Comparison of ENCODE assay signal across 7 mouse cellular contexts in the genomic region with DNA sequence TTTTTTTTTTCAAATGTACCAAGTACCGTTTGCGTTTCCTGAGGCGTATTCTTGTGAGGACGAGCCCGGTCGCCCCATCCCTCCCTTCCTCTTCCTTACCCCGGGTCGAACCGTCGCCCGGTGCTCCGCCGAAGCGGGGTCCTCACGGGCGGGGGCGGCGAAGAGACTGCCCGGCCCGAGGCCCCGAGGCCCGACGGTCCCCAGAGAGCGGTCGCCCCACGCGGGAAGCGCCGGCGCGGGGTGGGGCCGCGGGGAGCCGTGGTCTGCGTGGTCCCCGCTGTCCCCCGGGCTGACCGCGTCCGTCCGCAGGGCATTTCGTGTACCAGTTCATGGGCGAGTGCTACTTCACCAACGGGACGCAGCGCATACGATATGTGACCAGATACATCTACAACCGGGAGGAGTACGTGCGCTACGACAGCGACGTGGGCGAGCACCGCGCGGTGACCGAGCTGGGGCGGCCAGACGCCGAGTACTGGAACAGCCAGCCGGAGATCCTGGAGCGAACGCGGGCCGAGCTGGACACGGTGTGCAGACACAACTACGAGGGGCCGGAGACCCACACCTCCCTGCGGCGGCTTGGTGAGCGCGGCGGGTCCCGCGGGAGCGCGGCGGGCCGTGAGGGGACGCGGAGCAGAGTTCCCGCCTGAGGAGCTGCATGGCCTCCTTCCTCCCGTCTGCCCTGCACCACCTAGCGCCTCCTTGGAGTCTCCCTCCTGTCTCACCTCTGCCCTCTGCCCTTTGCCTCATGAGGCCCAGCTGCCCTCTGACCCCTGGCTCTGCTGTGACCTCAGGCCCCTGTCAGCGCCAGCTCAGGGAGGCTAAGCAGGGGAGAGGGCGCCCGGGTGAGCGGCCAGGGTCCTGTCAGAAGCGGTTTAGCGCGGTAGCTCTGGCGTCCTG. TPM values are rescaled to one million over a fixed set of nuclear protein-coding genes. Genes with fewer than 3 reads are reported as not detected.
DNase-seq lines count a peak whose midpoint lies in the region; ATAC-seq and TF ChIP-seq lines count a peak whose summit lies in the region.

No protein-coding gene starts in this region.

- peak; percentile 38; the same call in 1 of the 2 replicates for ATAC-seq in kidney, postnatal 0 days (replicated peaks; ENCODE audit: low FRiP score, low read depth)
- ATAC-seq in midbrain, embryonic 14.5 days (ENCODE audit: low FRiP score, low TSS enrichment), result peak; percentile 28; the same call in 1 of the 2 replicates
- ATAC-seq in erythroid progenitor cell, adult 5-6 weeks (replicated peaks; ENCODE audit: low FRiP score, poor library complexity, severe bottlenecking), result no peak

- no peak for TF ChIP-seq CTCF in embryonic fibroblast, embryonic 13.5 days (IDR thresholded peaks at IDR 0.05; ENCODE audit: borderline replicate concordance, insufficient read depth, low read length)
- TF ChIP-seq CTCF in kidney, postnatal 0 days (IDR thresholded peaks at IDR 0.05; ENCODE audit: low read depth), result no peak

- H3K27me3 ChIP-seq in kidney, postnatal 0 days (ENCODE audit: insufficient read depth, low read length), result no peaks in the 10 kb centered on the region
- H3K27me3 ChIP-seq in midbrain, embryonic 14.5 days (ENCODE audit: control insufficient read depth, insufficient read depth, low read length), result peaks cover 22% of the 10 kb centered on the region

- no peak overlapping the region for H3K27ac ChIP-seq in embryonic fibroblast, embryonic 13.5 days (ENCODE audit: insufficient read depth, low read length)
- no peak overlapping the region for H3K27ac ChIP-seq in kidney, postnatal 0 days
- no peak overlapping the region for H3K27ac ChIP-seq in midbrain, embryonic 14.5 days (replicated peaks; ENCODE audit: low read depth, low read length)

- H3K4me3 ChIP-seq in embryonic fibroblast, embryonic 13.5 days (ENCODE audit: insufficient read depth, low read length), result peak overlapping the region; percentile 32
- peak overlapping the region; percentile 49 for H3K4me3 ChIP-seq in kidney, postnatal 0 days (replicated peaks; ENCODE audit: low read depth, low read length)
- H3K4me3 ChIP-seq in midbrain, embryonic 14.5 days (replicated peaks; ENCODE audit: low read depth, low read length), result peak overlapping the region; percentile 50

- H3K36me3 ChIP-seq in kidney, postnatal 0 days (ENCODE audit: insufficient read depth, low read length), result no peaks in the 10 kb centered on the region
- no peaks in the 10 kb centered on the region for H3K36me3 ChIP-seq in midbrain, embryonic 14.5 days (ENCODE audit: control insufficient read depth, insufficient read depth, low read length)

- DNase-seq in B cell, adult 2 months, result peak; percentile 67 to 72
- DNase-seq in CD4-positive, CD25-positive, alpha-beta regulatory T cell, adult 2 months (ENCODE audit: low read depth, low spot score), result peak; percentile 59
- DNase-seq in kidney, postnatal 0 days (ENCODE audit: low spot score), result peak; percentile 38
- DNase-seq in midbrain, embryonic 14.5 days, result peak; percentile 59
- DNase-seq in right cerebral cortex, adult 2 months (ENCODE audit: low spot score in 2 of 2), result no peak

- H3K9ac ChIP-seq in kidney, postnatal 0 days (ENCODE audit: low read depth, low read length), result peak overlapping the region; percentile 70
- H3K9ac ChIP-seq in midbrain, embryonic 14.5 days (replicated peaks; ENCODE audit: low read length), result peak overlapping the region; percentile 54

- H3K4me1 ChIP-seq in embryonic fibroblast, embryonic 13.5 days (ENCODE audit: control insufficient read depth, insufficient read depth, low read length), result no peaks in the 10 kb centered on the region
- peaks cover 5% of the 10 kb centered on the region; the same call in 1 of the 2 replicates for H3K4me1 ChIP-seq in kidney, postnatal 0 days (replicated peaks; ENCODE audit: insufficient read depth, low read length)
- H3K4me1 ChIP-seq in midbrain, embryonic 14.5 days (ENCODE audit: control insufficient read depth, insufficient read depth, low read length), result peaks cover 8% of the 10 kb centered on the region; the same call in 1 of the 2 replicates

- H3K9me3 ChIP-seq in kidney, postnatal 0 days (replicated peaks; ENCODE audit: low read length), result no peaks in the 10 kb centered on the region
- H3K9me3 ChIP-seq in midbrain, embryonic 14.5 days (ENCODE audit: control insufficient read depth, low read length), result no peaks in the 10 kb centered on the region

- under 1% methylated on average over 89 of the region's 93 CpGs for WGBS in kidney, postnatal 0 days
- WGBS in midbrain, embryonic 14.5 days, result under 1% methylated on average over 92 of the region's 93 CpGs

- peak overlapping the region; percentile 97 for H3K4me2 ChIP-seq in kidney, postnatal 0 days (ENCODE audit: low read length)
- H3K4me2 ChIP-seq in midbrain, embryonic 14.5 days (ENCODE audit: low read length), result peak overlapping the region; percentile 96

- no peak for TF ChIP-seq POLR2A in embryonic fibroblast, embryonic 13.5 days (IDR thresholded peaks at IDR 0.05; ENCODE audit: low read depth, low read length)

RNA-seq across cellular contexts. Expression of a gene that starts 7.2 kb away (rescaled TPM):
- not detected in 2 replicates for polyA plus RNA-seq in embryonic fibroblast, embryonic 13.5 days (2011; ENCODE audit: insufficient read length, low read depth, missing spikeins)
- polyA plus RNA-seq in kidney, postnatal 0 days (2015; fragmentation: Nextera tagmentation; extraction: Ambion mirVana), result 48.2 and 49.7 TPM in 2 replicates
- 1.1 and 2.0 TPM in 2 replicates for polyA plus RNA-seq in midbrain, embryonic 14.5 days (2014; fragmentation: Nextera tagmentation; extraction: Ambion mirVana)
- 31.9 and 96.6 TPM in 2 replicates for total RNA-seq in erythroid progenitor cell, adult 5-6 weeks (2015; ENCODE audit: low replicate concordance)
- 43.0 and 50.2 TPM in 2 replicates for total RNA-seq in erythroid progenitor cell, adult 5-6 weeks (2017; ENCODE audit: low replicate concordance)

RNA-seq across cellular contexts. Expression of a gene that starts 22.9 kb away (rescaled TPM):
- polyA plus RNA-seq in embryonic fibroblast, embryonic 13.5 days (2011; ENCODE audit: insufficient read length, low read depth, missing spikeins), result not detected in 2 replicates
- polyA plus RNA-seq in kidney, postnatal 0 days (2015; fragmentation: Nextera tagmentation; extraction: Ambion mirVana), result 5.9 and 6.0 TPM in 2 replicates
- polyA plus RNA-seq in midbrain, embryonic 14.5 days (2014; fragmentation: Nextera tagmentation; extraction: Ambion mirVana), result 0.83 TPM in 1 of 2 replicates, not detected in the other
- total RNA-seq in erythroid progenitor cell, adult 5-6 weeks (2015; ENCODE audit: low replicate concordance), result 84.7 and 90.8 TPM in 2 replicates
- total RNA-seq in erythroid progenitor cell, adult 5-6 weeks (2017; ENCODE audit: low replicate concordance), result 26.8 and 27.5 TPM in 2 replicates

RNA-seq across cellular contexts. Expression of a gene that starts 26.0 kb away (rescaled TPM):
- polyA plus RNA-seq in embryonic fibroblast, embryonic 13.5 days (2011; ENCODE audit: insufficient read length, low read depth, missing spikeins), result not detected in 2 replicates
- polyA plus RNA-seq in kidney, postnatal 0 days (2015; fragmentation: Nextera tagmentation; extraction: Ambion mirVana), result 0.11 and 0.18 TPM in 2 replicates
- polyA plus RNA-seq in midbrain, embryonic 14.5 days (2014; fragmentation: Nextera tagmentation; extraction: Ambion mirVana), result not detected in 2 replicates
- 10.1 and 21.4 TPM in 2 replicates for total RNA-seq in erythroid progenitor cell, adult 5-6 weeks (2015; ENCODE audit: low replicate concordance)
- 8.0 and 14.1 TPM in 2 replicates for total RNA-seq in erythroid progenitor cell, adult 5-6 weeks (2017; ENCODE audit: low replicate concordance)

RNA-seq across cellular contexts. Expression of a gene that starts 41.0 kb away (rescaled TPM):
- not detected in 2 replicates for polyA plus RNA-seq in embryonic fibroblast, embryonic 13.5 days (2011; ENCODE audit: insufficient read length, low read depth, missing spikeins)
- 13.6 and 14.3 TPM in 2 replicates for polyA plus RNA-seq in kidney, postnatal 0 days (2015; fragmentation: Nextera tagmentation; extraction: Ambion mirVana)
- polyA plus RNA-seq in midbrain, embryonic 14.5 days (2014; fragmentation: Nextera tagmentation; extraction: Ambion mirVana), result 2.4 and 2.7 TPM in 2 replicates
- 7.2 and 8.4 TPM in 2 replicates for total RNA-seq in erythroid progenitor cell, adult 5-6 weeks (2015; ENCODE audit: low replicate concordance)
- 28.5 and 80.5 TPM in 2 replicates for total RNA-seq in erythroid progenitor cell, adult 5-6 weeks (2017; ENCODE audit: low replicate concordance)

Comparison
In these comparisons a context has a peak if more than half of its experiments do, and no peak if none do; other contexts are left out.
1. DNase-seq: peak in B cell, adult 2 months (2 of 2), CD4-positive, CD25-positive, alpha-beta regulatory T cell, adult 2 months (single experiment), kidney, postnatal 0 days (single experiment) and midbrain, embryonic 14.5 days (single experiment); none in right cerebral cortex, adult 2 months (0 of 2).
2. RNA of a gene that starts 7.2 kb away (polyA plus RNA-seq): 48.2 to 49.7 TPM in kidney, postnatal 0 days; 1.1 to 2.0 TPM in midbrain, embryonic 14.5 days and not detected in embryonic fibroblast, embryonic 13.5 days; every median in the first group is over 10 times any median in the second.
3. Peak in every context shown above with its lines, with median percentiles within 50 percentile points of each other: H3K4me3 ChIP-seq.